Mouse (Mus musculus) retina, postnatal 7 days (tissue): ENCODE results near the gene Copb1.

Experiments
- DNase-seq: peaks from one replicate; pipeline ENCODE4 v3.0.0-alpha.2; 2012; ENCODE audit warnings: low read depth, low spot score

The Copb1 gene

GRCm38 (mm10) chr7:114253885-114254833 lies at the start of gene Copb1:
Copb1 (minus strand) TSS chr7:114254711.
- peak; percentile 79 for DNase-seq

- no peak for DNase-seq
Measured at GRCm38 (mm10) chr7:114301293-114301782, 46.8 kb upstream of the Copb1 start.

GRCm38 (mm10) chr7:114300782-114301181 lies 46.3 kb upstream of the Copb1 start:
- DNase-seq = no peak

- DNase-seq = no peak
Measured at GRCm38 (mm10) chr7:114299247-114299646, 44.7 kb upstream of the Copb1 start.

GRCm38 (mm10) chr7:114294698-114295097 lies 40.2 kb upstream of the Copb1 start:
- DNase-seq = no peak

- DNase-seq = no peak
Measured at GRCm38 (mm10) chr7:114293903-114294302, 39.4 kb upstream of the Copb1 start.

DNA sequence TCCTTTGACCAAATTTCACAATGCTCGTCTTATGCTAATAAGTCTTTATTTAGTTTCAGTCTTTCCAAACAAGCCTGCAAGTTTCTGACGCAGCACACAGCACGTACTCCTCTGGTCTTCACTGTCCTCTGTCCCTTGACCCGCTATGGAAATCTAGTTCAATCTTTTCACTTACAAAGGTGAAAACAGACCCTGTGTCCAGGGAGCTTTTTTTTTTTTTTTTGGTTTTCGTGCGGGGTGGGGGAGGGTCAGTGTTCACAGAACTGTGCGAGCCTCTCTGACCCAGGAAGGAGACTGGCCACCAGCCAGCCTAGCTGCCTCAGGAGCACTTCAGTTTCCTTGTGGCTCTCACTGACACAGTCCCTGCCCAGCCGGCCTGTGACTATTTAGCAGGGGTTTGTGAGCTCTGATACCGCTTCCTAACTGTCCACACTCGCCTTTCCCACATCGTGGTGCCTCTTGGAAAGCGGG lies 38.0 kb upstream of the Copb1 start:
- no peak for DNase-seq

DNA sequence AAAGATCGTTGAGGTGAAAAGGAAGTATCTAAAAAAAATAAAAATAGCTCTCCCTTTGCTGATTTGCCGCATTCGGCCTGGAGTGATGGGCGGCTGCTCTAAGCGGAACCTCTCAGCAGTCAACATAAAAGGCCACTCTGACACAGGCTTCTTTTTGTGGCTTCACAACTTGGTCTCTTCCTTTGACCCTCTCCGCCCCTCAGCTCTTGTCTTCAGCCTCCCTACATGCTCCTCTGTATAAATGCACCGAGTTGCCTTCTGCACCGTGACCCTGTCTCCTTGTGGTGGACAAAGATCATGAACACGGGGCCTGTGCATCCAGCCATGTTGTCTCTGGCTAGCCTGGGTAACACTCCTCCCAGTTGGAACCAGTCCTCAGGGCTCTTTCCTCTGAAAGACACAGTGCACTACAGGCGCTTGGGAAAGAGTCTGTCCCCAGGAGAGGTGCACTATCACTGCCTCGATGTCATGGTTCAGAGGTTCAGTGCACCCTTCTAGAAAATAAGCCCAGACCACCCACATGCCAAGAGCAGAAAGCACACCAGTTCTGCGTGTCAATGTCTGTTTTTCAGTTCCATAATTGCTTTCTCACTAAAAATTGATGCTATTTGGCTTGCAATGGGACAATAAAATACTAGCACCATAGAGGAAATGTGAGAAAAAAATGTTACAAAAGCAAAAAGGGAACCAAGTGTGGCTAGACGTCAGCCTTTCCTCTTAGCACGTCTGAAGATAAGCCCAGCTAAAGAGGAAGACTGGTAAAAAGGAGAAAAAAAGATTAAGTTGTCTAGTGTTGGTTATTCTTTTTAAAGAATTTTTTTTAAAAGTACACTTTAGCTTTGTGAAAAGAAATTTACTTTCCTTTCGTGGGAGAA lies 37.2 kb upstream of the Copb1 start:
- no peak for DNase-seq

DNA sequence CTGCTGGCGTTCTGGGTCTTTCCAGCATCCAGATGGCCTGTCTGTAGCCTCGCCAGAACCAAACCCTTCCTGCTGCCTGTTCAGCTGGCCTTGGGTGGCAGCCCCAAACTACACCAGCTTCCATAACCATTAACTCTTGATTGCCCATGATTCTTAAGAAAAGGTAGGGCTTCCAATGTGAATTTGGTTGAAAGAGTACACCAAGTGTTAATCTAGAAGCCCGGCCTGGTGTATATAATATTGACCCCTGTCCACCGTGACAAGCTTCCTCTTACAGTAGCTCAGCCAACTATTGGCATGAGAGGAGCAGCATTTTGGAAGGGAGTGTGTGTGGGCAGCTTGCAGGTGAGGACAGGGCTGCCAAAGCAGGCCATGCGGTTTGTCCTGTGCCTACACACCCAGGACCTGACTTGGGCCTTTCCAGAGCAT lies 35.6 kb upstream of the Copb1 start:
- DNase-seq = no peak

DNA sequence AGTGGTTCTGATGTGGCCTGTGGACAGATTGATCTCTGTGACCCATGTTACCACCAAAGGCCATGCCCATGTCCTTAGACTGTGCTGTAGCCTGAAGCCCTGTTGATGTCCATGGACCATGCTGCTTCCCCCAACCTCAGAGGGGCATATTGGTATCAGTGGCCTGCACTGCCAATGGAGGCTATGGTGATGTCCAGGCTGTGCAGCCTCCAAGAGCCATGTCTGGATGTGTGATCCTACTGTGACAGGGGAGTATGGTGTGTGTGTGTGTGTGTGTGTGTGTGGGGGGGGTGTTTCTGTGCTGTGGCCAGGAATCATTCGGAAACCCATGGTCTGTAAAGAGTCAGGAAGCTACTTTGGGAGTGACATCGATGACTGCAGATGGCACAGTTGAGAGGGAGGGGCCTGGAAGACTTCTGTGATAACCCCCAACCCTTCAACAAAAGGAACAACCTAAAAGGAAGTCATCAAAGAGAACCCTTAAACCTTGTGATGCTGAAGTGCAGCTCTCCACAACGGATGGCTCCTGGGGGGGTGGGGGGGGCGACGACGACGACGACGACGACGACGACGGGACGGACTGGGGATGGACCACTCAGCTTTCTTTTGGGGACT lies 29.9 kb upstream of the Copb1 start:
- DNase-seq = no peak

- no peak for DNase-seq
Measured at GRCm38 (mm10) chr7:114283006-114283405, 28.5 kb upstream of the Copb1 start.

DNA sequence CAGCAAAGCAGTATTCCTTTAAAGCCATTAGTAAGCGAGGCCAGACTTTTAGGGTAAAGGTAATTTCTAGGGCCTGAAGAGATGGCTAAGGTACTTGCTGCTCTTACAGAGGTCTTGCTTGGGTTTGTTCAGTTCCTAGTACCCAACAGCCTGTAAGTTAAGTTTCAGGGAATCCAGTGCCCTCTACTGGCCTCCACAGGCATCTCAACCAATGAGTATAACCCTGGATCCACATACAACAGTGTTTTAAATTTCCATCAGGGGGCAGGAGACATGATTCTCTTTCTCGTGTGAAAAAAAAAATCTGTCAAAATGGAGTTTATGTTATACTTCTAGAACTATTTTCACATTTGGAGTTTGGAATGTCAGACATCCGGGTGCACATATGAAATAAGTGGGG lies 27.2 kb upstream of the Copb1 start:
- no peak for DNase-seq

- peak; percentile 98 for DNase-seq
Measured at GRCm38 (mm10) chr7:114276005-114276752, 21.7 kb upstream of the Copb1 start, which contains the start of gene Psma1. Psma1 (minus strand) TSS chr7:114276118.

DNA sequence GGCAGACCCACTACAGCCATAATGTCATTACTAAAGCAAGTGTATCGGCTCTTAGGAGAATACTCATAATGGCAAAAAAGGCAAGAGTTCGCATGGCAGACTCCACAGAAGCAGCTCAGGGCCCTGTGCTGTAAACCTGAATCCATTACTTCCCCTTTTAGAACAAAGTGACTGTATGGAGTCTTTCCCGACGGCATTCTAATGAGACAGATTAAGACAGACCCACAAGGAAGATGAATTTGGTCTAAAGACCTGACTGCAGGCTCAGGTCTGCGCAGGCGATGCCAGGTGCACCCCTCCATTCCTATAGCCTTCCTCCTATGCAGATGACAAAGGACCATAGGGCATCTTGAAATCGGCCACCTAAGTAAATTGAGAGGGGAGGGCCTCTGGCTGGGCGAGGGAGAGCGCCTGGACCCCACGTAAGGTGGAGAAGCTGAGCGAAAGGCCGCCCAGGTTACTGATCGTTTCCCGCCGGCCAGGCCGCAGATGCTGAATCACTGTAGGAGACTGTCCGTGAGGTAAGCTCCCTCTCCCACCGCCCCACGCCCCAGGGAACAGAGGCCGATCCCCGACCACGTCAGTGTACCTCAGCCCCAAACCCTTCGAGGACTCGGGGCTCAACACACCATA lies 21.0 kb upstream of the Copb1 start:
- no peak for DNase-seq

DNA sequence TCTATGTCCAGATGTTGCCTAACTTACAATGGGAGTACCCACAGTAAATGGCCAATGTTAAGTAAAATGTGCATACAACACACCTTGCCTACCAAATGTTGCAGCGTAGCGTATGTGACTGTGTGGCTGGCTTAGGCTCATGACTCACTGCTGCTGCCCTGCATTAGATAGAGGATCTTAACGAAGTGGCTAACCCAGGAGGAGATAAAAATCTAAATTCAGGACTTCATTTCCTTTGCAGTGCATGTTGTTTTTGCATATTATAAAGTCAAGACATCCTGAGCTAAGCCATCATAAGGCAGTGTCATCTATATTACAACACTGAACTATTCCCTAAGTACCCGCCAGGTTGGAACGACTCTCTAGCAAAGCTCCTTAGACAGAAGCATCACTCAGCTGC lies 13.9 kb upstream of the Copb1 start:
- no peak for DNase-seq

GRCm38 (mm10) chr7:114251684-114252083 lies 2.8 kb downstream of the Copb1 start:
- no peak for DNase-seq

- no peak for DNase-seq
Measured at GRCm38 (mm10) chr7:114233980-114234379, 20.5 kb downstream of the Copb1 start.

DNA sequence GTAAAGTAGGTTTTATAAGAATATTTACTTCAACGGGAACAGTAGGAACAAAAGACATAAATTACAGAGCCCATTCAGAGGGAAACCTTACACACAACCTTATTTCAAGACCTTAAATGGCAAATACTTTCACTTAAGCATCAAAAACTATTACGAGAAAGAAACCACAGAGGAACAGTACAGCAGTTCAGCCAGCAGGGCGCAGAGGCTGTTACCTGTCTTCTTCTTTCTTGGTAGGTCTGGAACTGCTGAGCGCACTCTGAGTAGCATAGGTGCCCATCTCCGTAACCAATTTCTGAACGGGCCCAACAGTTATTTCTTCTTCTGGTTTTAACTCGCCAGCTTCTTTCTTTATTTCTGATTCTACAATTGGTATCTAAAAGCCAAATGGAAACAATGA lies 21.5 kb downstream of the Copb1 start:
- DNase-seq = no peak

DNA sequence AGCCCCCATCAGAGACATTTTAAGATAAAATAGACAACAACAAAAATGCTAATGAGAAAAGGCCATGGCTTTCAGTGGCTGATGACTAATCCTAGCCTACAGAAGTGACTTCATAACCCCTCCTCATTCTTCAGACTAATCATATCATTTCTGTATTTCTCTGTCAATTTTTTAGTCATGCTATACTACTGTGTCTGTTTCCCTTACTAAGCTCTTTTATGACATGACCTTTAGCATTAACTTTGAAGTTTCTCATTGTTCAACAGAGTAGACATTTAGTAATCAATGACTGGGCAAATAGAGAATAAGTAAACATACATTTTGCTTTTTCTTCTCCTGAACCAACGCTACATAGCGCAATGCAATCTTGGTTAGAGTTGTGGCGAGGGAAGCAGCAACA lies 22.7 kb downstream of the Copb1 start:
- no peak for DNase-seq

- DNase-seq = no peak
Measured at GRCm38 (mm10) chr7:114226521-114226920, 28.0 kb downstream of the Copb1 start.
